Mouse (Mus musculus) neural tube, embryonic 11.5 days (tissue): ENCODE data around the gene Il27. TPM values are rescaled to one million over a fixed set of nuclear protein-coding genes. Genes with fewer than 3 reads are reported as not detected.

Source experiments
- ATAC-seq: fragments of 200-750 bp; cut with Nextera tagmentation; 2 replicates; pipeline ENCODE4 v1.8.0; 2017; ENCODE audit warnings: moderate number of reproducible peaks, mild to moderate bottlenecking, moderate TSS enrichment, moderate library complexity; ENCODE audit not compliant: insufficient read depth, low FRiP score, low TSS enrichment
- DNase-seq: peaks from one replicate; pipeline ENCODE4 v3.0.0-alpha.2; 2015; ENCODE audit warnings: low spot score
- H3K27ac ChIP-seq: fragments of 300-500 bp; sonication (generic); 2 replicates; pipeline ENCODE4 v1.5.1; 2014; ENCODE audit warnings: low read depth, mild to moderate bottlenecking, low read length
- H3K27me3 ChIP-seq: fragments of 300-500 bp; sonication (generic); 2 replicates; pipeline ENCODE4 v1.6.1; 2014; ENCODE audit warnings: mild to moderate bottlenecking, low read length, mixed read lengths; ENCODE audit not compliant: control insufficient read depth, insufficient read depth
- H3K36me3 ChIP-seq: fragments of 300-500 bp; sonication (generic); 2 replicates; pipeline ENCODE4 v1.6.1; 2014; ENCODE audit warnings: mild to moderate bottlenecking, low read length, moderate library complexity, mixed read lengths; ENCODE audit not compliant: control insufficient read depth, insufficient read depth
- H3K4me1 ChIP-seq: fragments of 300-500 bp; sonication (generic); 2 replicates; pipeline ENCODE4 v1.6.1; 2014; ENCODE audit warnings: low read length, mixed read lengths; ENCODE audit not compliant: control insufficient read depth, insufficient read depth
- H3K4me2 ChIP-seq: fragments of 300-500 bp; sonication (generic); 2 replicates; pipeline ENCODE4 v1.6.1; 2014; ENCODE audit warnings: low read depth, mild to moderate bottlenecking, moderate library complexity
- H3K4me3 ChIP-seq: fragments of 300-500 bp; sonication (generic); 2 replicates; pipeline ENCODE4 v1.5.1; 2014; ENCODE audit warnings: low read depth, low read length
- H3K9ac ChIP-seq: fragments of 300-500 bp; sonication (generic); 2 replicates; pipeline ENCODE4 v1.6.1; 2014; ENCODE audit warnings: mild to moderate bottlenecking, low read length
- H3K9me3 ChIP-seq: fragments of 300-500 bp; sonication (generic); 2 replicates; pipeline ENCODE4 v1.6.1; 2016; ENCODE audit warnings: low read length; ENCODE audit not compliant: control insufficient read depth
- WGBS: fragments of 180-500 bp; shearing (Covaris S2); extraction: QIAGEN DNeasy Blood & Tissue Kit; methylation state at CpG from one replicate; pipeline ENCODE4 v1.1.7; 2014; 5-methylcytosine and 5-hydroxymethylcytosine counted together
- polyA plus RNA-seq: library from polyadenylated mRNA; unstranded; fragments of >200 nt; fragmentation: Nextera tagmentation; extraction: Ambion mirVana; gene quantifications from 2 replicates; pipeline ENCODE4 v1.2.1, GENCODE M21; 2014

The Il27 gene
- polyA plus RNA-seq, 1 experiment from 2014 or later: not detected

GRCm38 (mm10) chr7:126595890-126596289, 1.1 kb upstream of the Il27 start:
- no peak for DNase-seq
- Histone ChIP-seq H3K9ac (no peak overlapping the region), H3K27me3 (no peaks in the 10 kb centered on the region), H3K4me3 (no peak overlapping the region), H3K9me3 (no peaks in the 10 kb centered on the region), H3K4me1 (no peaks in the 10 kb centered on the region), H3K4me2 (no peak overlapping the region), H3K36me3 (no peaks in the 10 kb centered on the region), H3K27ac (no peak overlapping the region)
- ATAC-seq: no peak
- WGBS: 84% methylated on average over 5 of the region's 5 CpGs

DNA sequence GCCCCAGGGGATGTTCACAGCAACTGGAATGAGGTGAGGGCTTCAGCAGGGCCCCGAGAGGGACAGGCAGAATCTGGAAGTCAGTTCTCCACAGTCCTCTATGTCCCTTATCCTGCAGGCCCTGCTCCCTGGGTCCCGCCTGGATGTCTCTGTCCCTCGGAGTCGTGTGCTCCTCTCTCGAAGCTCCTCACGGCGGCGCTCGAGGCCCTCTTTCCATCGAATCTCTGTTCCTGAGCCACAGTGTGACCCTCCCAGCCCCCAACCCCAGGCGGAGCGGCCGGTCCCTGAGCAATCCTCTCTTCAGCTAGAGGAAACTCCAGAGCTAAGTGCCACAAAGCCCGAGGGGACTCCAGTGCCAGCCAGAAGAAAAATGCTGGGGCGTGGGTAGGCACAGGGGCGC, 7.0 kb downstream of the Il27 start:
- no peaks in the 10 kb centered on the region for H3K36me3 ChIP-seq
- H3K4me3 ChIP-seq: no peak overlapping the region
- H3K27me3 ChIP-seq: no peaks in the 10 kb centered on the region
- WGBS: 4% methylated on average over 16 of the region's 16 CpGs
- H3K27ac ChIP-seq: no peak overlapping the region
- DNase-seq: peak; percentile 82
- peak overlapping the region; percentile 42 for H3K9ac ChIP-seq
- H3K9me3 ChIP-seq: no peaks in the 10 kb centered on the region
- H3K4me1 ChIP-seq: no peaks in the 10 kb centered on the region
- ATAC-seq: peak; percentile 38
- peak overlapping the region; percentile 27 for H3K4me2 ChIP-seq

DNA sequence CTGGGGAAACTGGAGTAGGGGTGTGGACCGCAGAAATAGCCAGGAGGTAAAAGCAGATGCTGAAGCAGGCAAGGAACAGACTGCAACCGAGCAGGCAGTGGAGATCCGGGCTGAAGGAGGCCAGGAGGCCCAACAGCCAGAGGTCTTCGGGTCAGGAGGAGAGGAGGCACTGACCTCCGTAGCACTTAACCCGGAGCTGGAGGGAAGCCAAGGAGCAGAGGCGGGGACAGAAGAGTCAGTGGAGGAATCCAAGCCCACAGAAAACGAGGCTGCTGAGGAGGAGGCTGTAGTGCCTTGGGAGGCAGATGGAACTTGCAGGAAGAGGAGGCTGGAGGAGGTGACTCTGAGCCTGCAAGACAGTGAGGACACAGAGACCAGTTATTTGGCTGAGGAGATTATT, 7.9 kb downstream of the Il27 start:
- ATAC-seq (no peak), DNase-seq (no peak)
- 0 out of 2 replicates have a peak, but pooled peaks cover 3% of the 10 kb centered on the region for H3K4me1 ChIP-seq
- no peak overlapping the region for H3K4me2 ChIP-seq
- no peaks in the 10 kb centered on the region for H3K9me3 ChIP-seq
- H3K9ac ChIP-seq: no peak overlapping the region
- no peaks in the 10 kb centered on the region for H3K27me3 ChIP-seq
- H3K4me3 ChIP-seq: no peak overlapping the region
- H3K36me3 ChIP-seq: no peaks in the 10 kb centered on the region
- 85% methylated on average over 8 of the region's 8 CpGs for WGBS
- H3K27ac ChIP-seq: no peak overlapping the region

DNA sequence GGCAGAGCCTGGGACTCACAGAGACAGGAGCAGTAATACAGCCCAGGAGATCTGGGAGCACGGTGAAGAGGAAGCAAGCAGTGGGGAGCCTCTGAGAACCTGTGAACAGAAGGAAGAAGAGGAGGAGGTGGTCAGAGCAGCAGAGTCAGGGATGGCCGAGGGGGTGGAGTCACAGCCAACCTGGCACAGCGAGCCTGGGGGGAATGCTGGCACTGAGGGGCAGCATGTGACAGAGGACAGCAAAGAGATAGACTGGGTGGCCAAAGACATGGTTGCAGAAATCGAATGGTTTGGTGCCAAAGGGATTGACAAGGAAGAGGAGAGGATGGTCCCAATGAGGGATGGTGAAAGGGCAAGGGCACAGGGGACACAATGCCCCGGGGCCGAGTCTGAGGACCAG, 9.0 kb downstream of the Il27 start, which contains the start of gene Cln3:
Gene Cln3, minus strand, starts transcription at position 101 of the 400 bp plus-strand sequence.
- Histone ChIP-seq H3K4me3 (no peak within 1 kb of the TSS), H3K4me1 (0 out of 2 replicates have a peak, but pooled peaks cover 3% of the 10 kb centered on the region), H3K27ac (no peak within 1 kb of the TSS), H3K9ac (no peak within 1 kb of the TSS), H3K9me3 (no peaks in the 10 kb centered on the region), H3K27me3 (no peaks in the 10 kb centered on the region), H3K4me2 (no peak within 1 kb of the TSS), H3K36me3 (no peaks in the 10 kb centered on the region)
- no peak for DNase-seq
- WGBS: 71% methylated on average over 6 of the region's 6 CpGs
- no peak for ATAC-seq

GRCm38 (mm10) chr7:126584506-126584977, 10.2 kb downstream of the Il27 start, which contains the start of gene Apobr:
TSS of gene Apobr (plus strand) at chr7:126584942.
- H3K4me2 ChIP-seq: no peak within 1 kb of the TSS; the same call in 1 of the 2 replicates
- 0 out of 2 replicates have a peak within 1 kb of the TSS, but pooled peaks have one; percentile 54 for H3K4me3 ChIP-seq
- no peaks in the 10 kb centered on the region for H3K9me3 ChIP-seq
- no peak within 1 kb of the TSS for H3K9ac ChIP-seq
- no peak within 1 kb of the TSS for H3K27ac ChIP-seq
- ATAC-seq (no peak), DNase-seq (no peak)
- H3K27me3 ChIP-seq: no peaks in the 10 kb centered on the region
- 0 out of 2 replicates have a peak, but pooled peaks cover 3% of the 10 kb centered on the region for H3K4me1 ChIP-seq
- no peaks in the 10 kb centered on the region for H3K36me3 ChIP-seq
- WGBS: 77% methylated on average over 8 of the region's 8 CpGs

DNA sequence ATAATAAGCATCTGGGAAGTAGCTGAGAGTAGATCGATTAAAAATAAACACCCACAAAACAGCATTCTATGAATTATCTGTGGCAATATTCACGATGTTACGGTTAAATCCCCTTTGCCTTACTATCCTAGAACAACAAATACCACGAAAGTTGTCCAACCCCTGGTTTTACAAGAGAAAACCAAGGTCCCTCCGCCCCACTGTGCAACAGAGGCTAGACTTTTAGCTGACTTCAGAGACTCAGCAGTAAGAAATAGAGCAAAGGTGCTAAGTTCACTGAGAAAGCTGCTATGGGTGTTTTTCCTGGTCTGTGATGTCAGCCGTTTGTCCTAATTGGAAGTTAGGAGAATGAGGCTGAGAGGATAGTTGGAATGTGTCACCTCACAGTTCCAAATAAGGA, 11.0 kb downstream of the Il27 start:
- no peak for DNase-seq
- Histone ChIP-seq H3K4me3 (peak overlapping the region; percentile 54), H3K27ac (no peak overlapping the region), H3K9me3 (no peaks in the 10 kb centered on the region), H3K9ac (no peak overlapping the region; the same call in 1 of the 2 replicates), H3K4me1 (0 out of 2 replicates have a peak, but pooled peaks cover 3% of the 10 kb centered on the region), H3K27me3 (no peaks in the 10 kb centered on the region), H3K36me3 (no peaks in the 10 kb centered on the region), H3K4me2 (peak overlapping the region; percentile 80)
- WGBS: 60% methylated on average over 6 of the region's 6 CpGs
- ATAC-seq: no peak

GRCm38 (mm10) chr7:126583251-126583709, 11.5 kb downstream of the Il27 start:
- Histone ChIP-seq H3K27ac (no peak overlapping the region), H3K4me1 (0 out of 2 replicates have a peak, but pooled peaks cover 3% of the 10 kb centered on the region), H3K9ac (peak overlapping the region; percentile 45), H3K27me3 (no peaks in the 10 kb centered on the region), H3K9me3 (no peaks in the 10 kb centered on the region), H3K4me2 (peak overlapping the region; percentile 80), H3K4me3 (peak overlapping the region; percentile 54), H3K36me3 (no peaks in the 10 kb centered on the region)
- WGBS: under 1% methylated on average over 22 of the region's 22 CpGs
- DNase-seq: peak; percentile 86
- peak; percentile 82; the same call in 1 of the 2 replicates for ATAC-seq

DNA sequence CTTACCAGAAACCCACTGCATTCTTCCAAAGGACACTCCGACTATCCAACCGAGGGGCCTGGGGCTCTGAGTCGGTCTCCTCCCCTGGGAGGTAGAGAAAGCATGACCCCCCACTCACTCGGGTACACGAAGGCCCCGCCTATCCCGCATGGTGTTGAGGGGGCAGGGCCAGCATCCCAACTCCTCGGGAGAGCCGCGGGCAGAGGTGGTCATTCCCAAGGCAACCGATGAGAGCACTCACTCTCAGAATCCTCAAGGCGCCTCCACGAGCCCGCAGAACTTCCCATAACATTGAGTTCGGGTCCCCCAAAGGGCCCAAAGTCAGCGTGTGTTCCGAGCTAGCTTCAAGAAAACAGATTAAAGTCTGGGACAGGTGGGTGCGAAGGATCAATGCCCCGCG, 12.0 kb downstream of the Il27 start:
- Histone ChIP-seq H3K4me2 (peak overlapping the region; percentile 80), H3K27ac (no peak overlapping the region), H3K4me1 (0 out of 2 replicates have a peak, but pooled peaks cover 3% of the 10 kb centered on the region), H3K4me3 (peak overlapping the region; percentile 54), H3K36me3 (no peaks in the 10 kb centered on the region), H3K9me3 (no peaks in the 10 kb centered on the region), H3K9ac (peak overlapping the region; percentile 45), H3K27me3 (no peaks in the 10 kb centered on the region)
- DNase-seq (peak; percentile 54), ATAC-seq (peak; percentile 74; the same call in 1 of the 2 replicates)
- WGBS: 3% methylated on average over 20 of the region's 20 CpGs

- no peak for DNase-seq
- WGBS: 92% methylated on average over 6 of the region's 6 CpGs
- Histone ChIP-seq H3K9ac (no peak overlapping the region), H3K27me3 (no peaks in the 10 kb centered on the region), H3K4me3 (no peak overlapping the region), H3K36me3 (no peaks in the 10 kb centered on the region), H3K9me3 (no peaks in the 10 kb centered on the region), H3K4me2 (no peak overlapping the region), H3K27ac (no peak overlapping the region), H3K4me1 (0 out of 2 replicates have a peak, but pooled peaks cover 3% of the 10 kb centered on the region)
- no peak for ATAC-seq
Measured at GRCm38 (mm10) chr7:126581661-126582060, 13.1 kb downstream of the Il27 start.
